Mouse (Mus musculus) heart, adult 2 months (tissue): Measurements from ENCODE around the gene Fam19a2.

ENCODE experiments used
- CTCF ChIP-seq: fragments of 200-600 bp; IDR thresholded peaks from 2 replicates; pipeline ENCODE4 v1.8.1; 2022; ENCODE audit warnings: antibody characterized with exemption, mild to moderate bottlenecking, moderate library complexity
- EP300 ChIP-seq: fragments of 200-500 bp; IDR thresholded peaks from 2 replicates; pipeline ENCODE4 v1.6.1; 2011; ENCODE audit warnings: low read depth, low read length, control low read depth; ENCODE audit not compliant: insufficient read depth

GRCm38 (mm10) chr10:123637496-123637895 is 373.7 kb downstream of the Fam19a2 start:
- TF ChIP-seq EP300, result no peak
- TF ChIP-seq CTCF, result no peak
